Mouse (Mus musculus) cerebellum, adult 2 months (tissue): ENCODE measurements around the gene Crabp2. TPM values are rescaled to one million over a fixed set of nuclear protein-coding genes. Genes with fewer than 3 reads are reported as not detected.

Source experiments
- DNase-seq, 2 experiments: peaks; one replicate each; pipeline ENCODE4 v3.0.0; 2021
- H3K27ac ChIP-seq: fragments of 200-500 bp; 2 replicates; pipeline ENCODE4 v1.5.1; 2012; ENCODE audit warnings: low read length, control low read depth, inconsistent platforms; ENCODE audit not compliant: insufficient read depth
- H3K27me3 ChIP-seq: fragments of 200-500 bp; 2 replicates; pipeline ENCODE4 v1.6.1; 2012; ENCODE audit warnings: inconsistent platforms, mild to moderate bottlenecking, low read length, moderate library complexity; ENCODE audit not compliant: control insufficient read depth, insufficient read depth
- H3K4me1 ChIP-seq: fragments of 200-500 bp; 2 replicates; pipeline ENCODE4 v1.6.1; 2011; ENCODE audit warnings: low read length; ENCODE audit not compliant: control insufficient read depth, insufficient read depth
- H3K4me3 ChIP-seq: fragments of 200-500 bp; replicated peaks from 2 replicates; pipeline ENCODE3; 2011; ENCODE audit warnings: mild to moderate bottlenecking, low read depth, low read length, control low read depth; ENCODE audit not compliant: insufficient read depth
- CTCF ChIP-seq: fragments of 200-500 bp; IDR thresholded peaks from 2 replicates; pipeline ENCODE4 v1.5.1; 2011; ENCODE audit warnings: low read depth, mild to moderate bottlenecking, control low read depth, low read length, moderate library complexity, borderline replicate concordance; ENCODE audit not compliant: insufficient read depth
- POLR2A ChIP-seq: fragments of 200-500 bp; IDR thresholded peaks from 2 replicates; pipeline ENCODE4 v1.6.1; 2011; ENCODE audit warnings: low read length, control low read depth, borderline replicate concordance; ENCODE audit not compliant: insufficient read depth
- WGBS: fragments of 180-500 bp; shearing (Covaris S2); methylation state at CpG from one replicate; pipeline ENCODE4 v1.1.7; 2018; 5-methylcytosine and 5-hydroxymethylcytosine counted together
- polyA plus RNA-seq: library from polyadenylated mRNA; depleted of rRNA; stranded (reverse); fragments of >200 nt; gene quantifications from 2 replicates; pipeline ENCODE4 v1.2.3, GENCODE M21; 2012

Crabp2 gene
- polyA plus RNA-seq, 1 experiment: 3.5 TPM

DNA sequence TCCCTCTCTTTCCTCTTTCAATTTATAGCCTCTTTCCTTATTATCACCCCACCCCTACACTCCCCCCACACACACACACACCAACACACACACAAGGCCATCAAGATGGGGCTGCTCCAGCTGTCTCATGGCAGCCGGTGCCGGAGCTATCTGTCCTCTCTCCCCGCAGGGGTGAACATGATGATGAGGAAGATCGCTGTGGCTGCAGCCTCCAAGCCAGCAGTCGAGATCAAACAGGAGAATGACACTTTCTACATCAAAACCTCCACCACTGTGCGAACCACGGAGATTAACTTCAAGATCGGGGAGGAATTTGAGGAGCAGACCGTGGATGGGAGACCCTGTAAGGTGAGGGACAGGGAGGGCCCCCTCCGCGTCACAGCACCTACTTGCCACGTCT lies 3.5 kb downstream of the Crabp2 start:
- no peaks in the 10 kb centered on the region for H3K4me1 ChIP-seq
- no peak for DNase-seq
- no peak overlapping the region for H3K27ac ChIP-seq
- no peak overlapping the region for H3K4me3 ChIP-seq
- 26% methylated on average over 12 of the region's 12 CpGs for WGBS
- TF ChIP-seq CTCF: no peak
- no peak for TF ChIP-seq POLR2A
- H3K27me3 ChIP-seq: peaks cover 7% of the 10 kb centered on the region; the same call in 1 of the 2 replicates

DNA sequence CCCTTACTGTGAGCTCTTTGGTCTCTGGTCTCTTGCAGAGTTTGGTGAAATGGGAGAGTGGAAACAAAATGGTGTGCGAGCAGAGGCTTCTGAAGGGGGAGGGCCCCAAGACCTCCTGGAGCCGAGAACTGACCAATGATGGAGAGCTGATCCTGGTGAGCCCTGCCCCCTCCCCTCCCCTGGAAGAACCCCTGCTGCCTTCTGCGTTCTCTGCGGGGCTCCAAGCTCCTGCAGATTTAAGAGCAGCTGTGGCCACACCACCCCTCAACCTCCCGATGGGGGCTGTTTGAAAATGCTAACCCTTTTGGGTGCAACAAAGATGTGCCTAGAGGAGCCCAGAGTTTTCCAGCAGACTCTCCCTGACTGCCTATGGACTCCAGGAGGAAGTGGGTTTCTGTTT lies 4.0 kb downstream of the Crabp2 start:
- Histone ChIP-seq H3K4me1 (no peaks in the 10 kb centered on the region), H3K27me3 (peaks cover 7% of the 10 kb centered on the region; the same call in 1 of the 2 replicates), H3K4me3 (no peak overlapping the region), H3K27ac (no peak overlapping the region)
- DNase-seq: no peak
- 12% methylated on average over 5 of the region's 5 CpGs for WGBS
- TF ChIP-seq CTCF: no peak
- no peak for TF ChIP-seq POLR2A

DNA sequence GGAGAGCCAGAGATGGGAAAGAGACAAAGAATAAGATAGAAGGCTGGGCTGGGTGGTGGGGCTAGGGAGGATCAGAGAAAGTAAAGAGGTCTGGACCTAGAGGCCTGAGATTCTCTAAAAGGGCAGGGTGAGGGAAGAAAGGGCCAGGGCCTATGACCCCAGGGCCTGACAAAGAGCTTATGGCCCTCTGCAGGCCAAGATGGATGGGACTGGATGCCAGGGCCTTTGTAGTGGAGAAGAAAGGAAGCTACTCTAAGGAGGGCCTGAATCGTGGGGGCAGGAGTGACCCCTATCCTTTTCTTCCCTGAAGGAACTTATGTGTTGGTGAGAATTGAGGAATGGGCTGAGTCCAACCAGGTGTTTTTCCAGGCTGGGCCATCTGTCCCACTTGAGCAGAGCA lies 9.6 kb downstream of the Crabp2 start:
- Histone ChIP-seq H3K4me1 (no peaks in the 10 kb centered on the region), H3K4me3 (no peak overlapping the region), H3K27me3 (peaks cover 1% of the 10 kb centered on the region; the same call in 1 of the 2 replicates), H3K27ac (no peak overlapping the region)
- no peak for TF ChIP-seq POLR2A
- no peak for TF ChIP-seq CTCF
- no peak for DNase-seq
- WGBS: 11% methylated on average over 1 of the region's 1 CpGs

DNA sequence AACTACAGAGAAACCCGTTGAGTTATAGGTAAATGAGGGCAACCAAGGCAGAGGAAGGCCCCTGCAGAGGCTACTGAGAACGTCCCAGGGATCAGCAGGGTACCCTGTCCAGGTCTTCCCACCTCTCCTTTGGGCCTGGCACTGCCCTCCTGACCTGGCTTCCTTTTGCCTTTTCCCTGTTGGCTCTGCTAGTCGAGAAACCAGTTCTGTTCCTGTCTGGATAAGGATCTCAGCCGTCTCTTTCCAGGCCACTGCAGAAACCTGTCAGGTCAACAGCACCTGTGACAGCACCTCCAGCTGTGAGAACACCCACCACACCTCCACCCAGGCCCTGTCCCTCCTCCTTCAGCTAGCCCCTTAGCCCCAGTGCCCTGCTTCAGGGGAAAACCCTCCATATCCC lies 10.0 kb downstream of the Crabp2 start:
- Histone ChIP-seq H3K27ac (no peak overlapping the region), H3K27me3 (0 out of 2 replicates have a peak, but pooled peaks cover 1% of the 10 kb centered on the region), H3K4me1 (no peaks in the 10 kb centered on the region), H3K4me3 (no peak overlapping the region)
- WGBS: 35% methylated on average over 4 of the region's 4 CpGs
- no peak for DNase-seq
- TF ChIP-seq CTCF (no peak), POLR2A (no peak)

DNA sequence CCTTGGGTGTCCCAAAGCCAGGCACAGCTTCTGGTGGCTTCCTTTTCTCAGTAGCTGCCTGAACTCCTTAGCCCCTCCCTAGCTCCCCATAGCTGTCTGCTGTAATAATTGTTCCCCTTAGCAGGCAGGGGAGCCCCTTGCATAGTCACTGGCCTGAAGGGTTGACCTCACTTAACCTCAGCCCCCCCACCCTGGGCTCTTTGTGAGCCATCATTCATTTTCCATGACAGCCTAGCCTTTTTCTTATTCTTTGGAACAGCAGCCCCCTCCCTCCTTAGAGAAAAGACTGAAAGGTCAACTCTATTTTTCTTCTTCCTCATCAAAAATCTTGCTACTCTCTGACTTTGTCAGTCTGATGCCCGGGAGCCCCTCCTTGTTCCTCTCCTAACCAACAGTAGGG lies 10.5 kb downstream of the Crabp2 start:
- no peak overlapping the region for H3K4me3 ChIP-seq
- WGBS: 46% methylated on average over 1 of the region's 1 CpGs
- TF ChIP-seq CTCF: no peak
- TF ChIP-seq POLR2A: no peak
- no peak overlapping the region for H3K27ac ChIP-seq
- H3K27me3 ChIP-seq: 0 out of 2 replicates have a peak, but pooled peaks cover 1% of the 10 kb centered on the region
- no peak for DNase-seq
- no peaks in the 10 kb centered on the region for H3K4me1 ChIP-seq

DNA sequence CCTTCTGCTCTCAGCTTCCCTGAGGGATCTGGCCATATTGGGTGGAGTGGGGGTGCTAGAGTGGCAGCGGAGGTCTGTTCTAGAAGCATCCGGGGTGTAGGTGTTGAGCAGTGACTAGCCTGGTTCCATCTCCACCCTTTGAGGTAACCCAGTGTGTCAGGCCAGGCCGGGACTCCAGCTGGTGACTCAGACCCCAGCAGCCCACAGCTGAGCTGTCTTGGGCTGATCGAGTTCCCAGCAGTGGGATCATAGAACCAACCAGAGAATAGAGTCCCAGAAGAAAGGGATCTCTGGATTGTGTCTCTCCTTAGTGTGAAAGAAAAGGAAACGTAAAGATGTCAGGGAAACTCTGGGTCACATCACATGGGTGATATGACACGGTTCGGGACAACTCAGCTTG lies 10.9 kb downstream of the Crabp2 start:
- 73% methylated on average over 7 of the region's 7 CpGs for WGBS
- Histone ChIP-seq H3K27me3 (0 out of 2 replicates have a peak, but pooled peaks cover 1% of the 10 kb centered on the region), H3K27ac (no peak overlapping the region), H3K4me3 (no peak overlapping the region), H3K4me1 (no peaks in the 10 kb centered on the region)
- no peak for DNase-seq
- no peak for TF ChIP-seq POLR2A
- no peak for TF ChIP-seq CTCF

DNA sequence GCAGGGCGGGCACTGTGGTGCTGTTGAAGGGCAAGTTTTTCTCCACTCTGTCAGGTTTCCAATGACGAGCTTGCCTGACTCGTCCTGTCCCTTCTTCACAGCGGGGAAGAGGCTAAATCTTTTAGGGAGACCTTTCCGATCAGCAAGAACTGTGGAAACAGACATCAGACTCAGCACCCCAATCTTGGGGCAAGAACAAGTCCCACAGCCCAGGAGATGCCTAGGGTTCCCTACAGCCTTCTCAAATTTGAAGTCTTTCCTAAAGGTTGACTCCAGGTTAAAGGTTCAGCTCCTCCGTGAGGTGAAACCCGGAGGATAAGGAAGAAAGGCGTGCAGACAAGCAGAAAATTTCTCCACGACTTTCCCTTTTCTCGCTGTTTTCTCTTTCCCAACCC lies 11.7 kb downstream of the Crabp2 start:
- no peak for DNase-seq
- H3K27me3 ChIP-seq: 0 out of 2 replicates have a peak, but pooled peaks cover 1% of the 10 kb centered on the region
- H3K4me1 ChIP-seq: no peaks in the 10 kb centered on the region
- no peak overlapping the region for H3K4me3 ChIP-seq
- no peak for TF ChIP-seq CTCF
- no peak for TF ChIP-seq POLR2A
- H3K27ac ChIP-seq: no peak overlapping the region
- WGBS: 22% methylated on average over 10 of the region's 10 CpGs

DNA sequence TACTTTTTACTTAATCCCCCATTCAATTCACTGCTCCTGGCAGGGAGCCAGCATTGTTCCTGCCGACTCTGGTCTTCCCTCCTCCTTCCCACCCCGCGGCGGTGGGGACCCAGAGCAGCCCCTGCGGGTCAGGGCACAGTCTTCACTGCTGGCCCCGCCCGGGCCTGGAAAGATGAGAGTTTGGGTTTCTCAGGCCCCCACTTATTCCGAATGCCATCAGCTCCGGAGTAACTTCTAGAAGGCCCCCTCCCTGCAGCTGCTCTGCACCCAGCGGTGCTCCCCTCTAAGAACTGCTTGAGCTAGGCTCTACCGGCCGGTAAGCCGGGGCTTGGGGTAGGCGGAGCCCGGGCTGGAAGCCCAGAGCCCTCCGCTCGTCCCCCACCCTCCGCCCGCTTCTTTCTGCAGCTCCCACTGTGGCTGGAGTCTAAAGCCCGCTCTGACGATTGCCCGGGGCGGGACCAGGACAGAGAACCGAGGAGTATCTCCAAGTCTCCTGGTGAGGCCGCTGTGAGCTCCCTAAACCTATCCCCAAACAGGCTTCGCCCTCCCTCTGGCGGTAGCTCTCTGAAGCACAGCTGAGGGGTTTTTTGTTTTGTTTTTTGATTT lies 12.2 kb downstream of the Crabp2 start:
- Histone ChIP-seq H3K4me3 (peak overlapping the region; percentile 40), H3K27ac (no peak overlapping the region)
- peak; percentile 67 to 76 for DNase-seq

More for the DNA sequence above, 12.2 kb downstream of the Crabp2 start:
- Histone ChIP-seq H3K27me3 (0 out of 2 replicates have a peak, but pooled peaks cover 1% of the 10 kb centered on the region), H3K4me1 (no peaks in the 10 kb centered on the region)
- WGBS: under 1% methylated on average over 27 of the region's 27 CpGs
- TF ChIP-seq CTCF: peak; percentile 82
- TF ChIP-seq POLR2A: no peak
